Mouse (Mus musculus) forebrain, embryonic 12.5 days (tissue): Measurements from ENCODE around the gene Fbxl18. TPM values are rescaled to one million over a fixed set of nuclear protein-coding genes. Genes with fewer than 3 reads are reported as not detected.
"Not testable (repeated sequence)": the region's sequence is repeated elsewhere in the genome, so short reads cannot be mapped to it uniquely, and the experiment has no call there.

Experiments used
- ATAC-seq: fragments of 200-750 bp; cut with Nextera tagmentation; 2 replicates; pipeline ENCODE4 v1.8.0; 2017; ENCODE audit warnings: moderate TSS enrichment; ENCODE audit not compliant: low FRiP score
- H3K27ac ChIP-seq: fragments of 300-500 bp; sonication (generic); 2 replicates; pipeline ENCODE4 v1.5.1; 2016; ENCODE audit warnings: mild to moderate bottlenecking
- H3K27me3 ChIP-seq: fragments of 300-500 bp; sonication (generic); 2 replicates; pipeline ENCODE4 v1.6.1; 2016; ENCODE audit warnings: mild to moderate bottlenecking
- H3K36me3 ChIP-seq: fragments of 300-500 bp; sonication (generic); replicated peaks from 2 replicates; pipeline ENCODE4 v1.6.1; 2016; ENCODE audit warnings: mild to moderate bottlenecking
- H3K4me1 ChIP-seq: fragments of 300-500 bp; sonication (generic); 2 replicates; pipeline ENCODE4 v1.6.1; 2016
- H3K4me2 ChIP-seq: fragments of 300-500 bp; sonication (generic); 2 replicates; pipeline ENCODE4 v1.6.1; 2016; ENCODE audit warnings: mild to moderate bottlenecking, moderate library complexity
- H3K4me3 ChIP-seq: fragments of 300-500 bp; sonication (generic); replicated peaks from 2 replicates; pipeline ENCODE4 v1.5.1; 2016; ENCODE audit warnings: mild to moderate bottlenecking
- H3K9ac ChIP-seq: fragments of 300-500 bp; sonication (generic); 2 replicates; pipeline ENCODE4 v1.6.1; 2016; ENCODE audit warnings: mild to moderate bottlenecking
- H3K9me3 ChIP-seq: fragments of 300-500 bp; sonication (generic); 2 replicates; pipeline ENCODE4 v1.6.1; 2016
- WGBS: fragments of 180-500 bp; shearing (Covaris S2); methylation state at CpG from one replicate; pipeline ENCODE4 v1.1.7; 2016; 5-methylcytosine and 5-hydroxymethylcytosine counted together
- polyA plus RNA-seq: library from polyadenylated mRNA; unstranded; fragments of >200 nt; fragmentation: Nextera tagmentation; extraction: Ambion mirVana; gene quantifications from 2 replicates; pipeline ENCODE4 v1.2.1, GENCODE M21; 2016

The Fbxl18 gene
- polyA plus RNA-seq, 1 experiment from 2014 or later: 24.6 TPM

DNA sequence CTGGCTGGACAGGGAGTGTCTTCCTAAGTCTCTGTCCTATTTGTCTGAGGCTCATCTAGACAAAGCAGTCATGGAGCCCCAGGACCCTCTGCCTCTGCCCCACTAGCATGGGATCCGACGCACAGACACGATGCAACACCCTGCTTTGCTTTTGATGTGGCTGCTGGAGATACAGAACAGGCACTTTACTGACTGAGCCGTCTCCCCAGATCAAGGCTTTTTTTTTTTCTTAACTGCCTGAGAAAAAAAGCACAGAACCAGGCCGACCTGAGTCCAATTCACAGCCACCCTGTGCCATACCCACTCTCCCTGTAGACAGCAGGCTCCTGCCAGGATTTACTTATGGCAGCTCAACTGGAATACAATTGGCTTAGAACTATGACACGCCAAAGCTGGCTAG is 3.8 kb downstream of the Fbxl18 start:
- Histone ChIP-seq H3K9ac (peak overlapping the region; percentile 4; the same call in 1 of the 2 replicates), H3K9me3 (no peaks in the 10 kb centered on the region), H3K36me3 (peaks cover 10% of the 10 kb centered on the region), H3K27ac (no peak overlapping the region), H3K4me2 (no peak overlapping the region), H3K4me1 (peaks cover 26% of the 10 kb centered on the region), H3K27me3 (no peaks in the 10 kb centered on the region), H3K4me3 (no peak overlapping the region)
- WGBS: 80% methylated on average over 6 of the region's 6 CpGs
- ATAC-seq: no peak

DNA sequence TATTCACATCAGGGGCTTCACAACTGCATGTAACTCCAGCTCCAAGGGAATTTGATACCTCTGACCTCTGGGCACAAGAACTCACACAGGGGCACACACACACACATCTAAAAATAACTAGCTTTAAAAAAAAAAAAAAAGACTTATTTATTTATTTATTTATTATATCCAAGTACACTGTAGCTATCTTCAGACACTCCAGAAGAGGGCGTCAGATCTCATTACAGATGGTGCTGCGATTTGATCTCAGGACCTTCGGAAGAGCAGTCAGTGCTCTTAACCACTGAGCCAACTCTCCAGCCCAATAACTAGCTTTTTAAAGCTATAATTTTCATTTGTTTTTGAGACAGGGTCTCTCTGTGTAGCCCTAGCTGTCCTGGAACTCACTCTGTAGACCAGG is 7.7 kb downstream of the Fbxl18 start:
- ATAC-seq, H3K27ac ChIP-seq, H3K4me1 ChIP-seq, H3K27me3 ChIP-seq, H3K9ac ChIP-seq, H3K4me3 ChIP-seq, H3K4me2 ChIP-seq, H3K9me3 ChIP-seq: not testable (repeated sequence)
- peaks cover 45% of the 10 kb centered on the region for H3K36me3 ChIP-seq
- WGBS: 85% methylated on average over 3 of the region's 3 CpGs

DNA sequence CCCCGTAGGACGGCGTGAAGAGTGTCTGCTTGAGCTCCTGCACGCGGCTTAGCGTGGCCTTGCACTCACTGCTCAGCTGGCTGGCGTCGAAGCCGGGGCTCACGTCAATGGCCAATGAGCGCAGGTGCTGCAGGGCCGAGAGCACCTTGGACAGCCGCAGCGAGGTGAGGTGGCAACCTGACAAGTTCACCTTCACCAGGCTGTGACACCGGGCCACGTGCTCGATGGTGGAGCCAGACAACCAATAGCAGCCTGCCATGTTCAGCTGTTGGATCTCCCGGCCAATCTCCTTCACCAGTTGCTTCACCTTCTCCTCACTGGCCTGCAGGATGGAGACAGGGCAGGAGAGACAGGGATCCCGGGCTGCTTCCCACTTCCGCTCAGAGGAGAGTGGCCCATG is 8.5 kb downstream of the Fbxl18 start:
- Histone ChIP-seq H3K27me3 (no peaks in the 10 kb centered on the region), H3K4me2 (no peak overlapping the region), H3K9me3 (no peaks in the 10 kb centered on the region), H3K9ac (no peak overlapping the region), H3K4me3 (no peak overlapping the region), H3K27ac (no peak overlapping the region), H3K4me1 (peaks cover 2% of the 10 kb centered on the region), H3K36me3 (peaks cover 49% of the 10 kb centered on the region)
- 95% methylated on average over 20 of the region's 20 CpGs for WGBS
- no peak for ATAC-seq

DNA sequence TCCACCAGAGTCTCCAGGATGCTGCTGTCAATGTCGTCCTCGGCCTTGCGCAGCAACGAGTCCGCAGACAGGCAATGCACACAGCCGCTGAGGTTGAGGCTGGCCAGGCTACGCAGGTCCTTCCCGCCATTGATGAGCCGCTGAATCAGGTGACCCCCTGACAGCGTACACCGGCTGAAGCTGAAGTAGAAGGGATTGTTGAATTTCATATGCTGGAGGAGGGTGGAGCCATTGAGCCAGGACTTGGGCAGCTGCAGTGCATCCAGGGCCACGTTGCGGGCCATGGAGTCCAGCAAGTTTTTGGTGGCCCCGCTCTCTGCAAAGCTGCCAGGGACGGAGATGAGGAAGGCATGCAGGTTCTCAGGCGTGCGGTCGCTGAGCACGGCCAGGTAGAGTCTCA is 9.0 kb downstream of the Fbxl18 start:
- peaks cover 52% of the 10 kb centered on the region for H3K36me3 ChIP-seq
- WGBS: 97% methylated on average over 19 of the region's 19 CpGs
- H3K27ac ChIP-seq: no peak overlapping the region
- H3K4me2 ChIP-seq: no peak overlapping the region
- H3K9me3 ChIP-seq: no peaks in the 10 kb centered on the region
- no peak overlapping the region for H3K4me3 ChIP-seq
- H3K4me1 ChIP-seq: peaks cover 8% of the 10 kb centered on the region
- ATAC-seq: no peak
- no peak overlapping the region for H3K9ac ChIP-seq
- H3K27me3 ChIP-seq: no peaks in the 10 kb centered on the region

DNA sequence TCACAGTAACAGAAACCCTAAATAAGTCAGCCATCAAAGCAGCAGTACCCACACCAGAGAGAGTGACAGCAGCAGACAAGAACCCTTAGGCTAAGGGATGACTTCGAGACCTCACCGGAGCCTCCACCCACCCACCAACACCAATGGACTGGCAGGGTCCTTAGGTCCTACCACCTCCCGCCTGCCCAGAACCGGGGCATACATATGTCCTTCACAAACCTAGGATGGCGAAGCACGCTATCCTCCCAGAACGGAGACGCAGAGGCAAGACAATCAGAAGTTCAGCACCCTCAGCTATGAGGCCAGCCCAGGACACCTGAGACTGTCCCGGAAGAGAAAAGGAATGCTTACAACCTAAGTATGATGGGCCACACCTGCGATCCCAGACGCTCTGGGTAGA is 12.8 kb downstream of the Fbxl18 start:
- Histone ChIP-seq H3K9ac (no peak overlapping the region), H3K4me2 (no peak overlapping the region), H3K36me3 (peaks cover 68% of the 10 kb centered on the region), H3K9me3 (no peaks in the 10 kb centered on the region), H3K4me1 (peaks cover 29% of the 10 kb centered on the region), H3K27ac (no peak overlapping the region), H3K27me3 (no peaks in the 10 kb centered on the region), H3K4me3 (no peak overlapping the region)
- ATAC-seq: no peak
- 92% methylated on average over 11 of the region's 11 CpGs for WGBS

DNA sequence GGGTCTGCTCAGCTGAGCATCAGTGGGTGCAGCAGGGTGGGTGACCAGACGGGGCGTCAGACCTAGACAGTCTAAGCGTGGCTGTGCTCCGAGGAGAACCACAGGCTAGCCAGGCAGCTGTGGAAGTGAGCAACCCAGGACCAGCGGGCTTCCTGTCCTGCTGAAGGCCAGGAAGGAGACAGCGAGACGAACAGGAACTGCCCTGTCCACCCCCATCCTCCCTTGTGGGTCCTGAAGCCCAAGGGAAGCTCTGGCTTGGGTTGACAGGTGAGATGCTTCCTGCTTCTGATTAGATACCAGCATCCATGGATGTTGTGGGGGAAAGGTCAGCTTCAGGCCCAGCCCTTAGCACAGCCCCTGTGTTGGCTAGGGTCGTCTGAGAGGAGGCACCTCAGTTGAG is 13.3 kb downstream of the Fbxl18 start:
- peaks cover 67% of the 10 kb centered on the region for H3K36me3 ChIP-seq
- peak overlapping the region; percentile 74 for H3K27ac ChIP-seq
- 82% methylated on average over 8 of the region's 8 CpGs for WGBS

DNA sequence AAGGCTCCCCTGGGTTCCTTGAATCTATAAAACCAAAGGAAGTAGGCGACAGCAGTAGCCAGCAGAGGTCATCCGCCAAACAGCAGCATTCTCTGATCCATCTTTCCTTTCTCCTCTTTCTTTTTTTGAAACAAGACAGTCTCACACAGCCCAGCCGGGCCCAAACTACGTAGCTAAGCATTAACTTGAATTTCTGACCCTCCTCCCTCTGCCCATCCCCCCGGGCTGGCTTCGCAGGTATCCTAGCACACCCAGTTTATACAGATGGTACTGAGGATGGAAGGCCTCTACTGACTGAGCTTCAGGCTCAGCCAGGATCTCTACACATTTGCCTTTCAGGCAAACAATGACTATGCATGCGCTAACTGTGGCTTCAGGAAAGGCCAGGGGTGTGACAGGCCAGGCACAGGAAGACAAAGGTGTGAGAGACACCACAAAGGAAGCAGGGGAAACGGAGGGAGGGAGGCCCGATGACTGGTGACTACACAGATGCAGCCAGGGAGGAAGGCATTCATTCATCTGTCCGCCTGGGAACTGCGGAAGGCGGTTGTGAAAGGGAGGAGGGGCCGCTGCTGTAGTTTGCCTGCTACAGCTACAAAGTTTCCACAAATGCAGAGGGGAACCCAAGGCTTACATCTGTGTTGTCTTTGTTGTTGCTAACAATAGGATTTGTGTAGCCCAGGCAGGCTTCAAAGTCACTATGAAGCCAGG is 14.3 kb downstream of the Fbxl18 start:
- Histone ChIP-seq H3K36me3 (peaks cover 67% of the 10 kb centered on the region), H3K9ac (peak overlapping the region; percentile 33), H3K4me1 (peaks cover 31% of the 10 kb centered on the region), H3K27me3 (no peaks in the 10 kb centered on the region), H3K27ac (peak overlapping the region; percentile 74), H3K9me3 (no peaks in the 10 kb centered on the region), H3K4me2 (0 out of 2 replicates have a peak overlapping the region, but pooled peaks have one; percentile 10), H3K4me3 (no peak overlapping the region)
- 28% methylated on average over 13 of the region's 13 CpGs for WGBS
- ATAC-seq: no peak

More for the DNA sequence above, 13.3 kb downstream of the Fbxl18 start:
- peaks cover 31% of the 10 kb centered on the region for H3K4me1 ChIP-seq
- H3K4me3 ChIP-seq: no peak overlapping the region
- ATAC-seq: no peak
- H3K9ac ChIP-seq: no peak overlapping the region
- no peaks in the 10 kb centered on the region for H3K27me3 ChIP-seq
- no peaks in the 10 kb centered on the region for H3K9me3 ChIP-seq
- no peak overlapping the region for H3K4me2 ChIP-seq

DNA sequence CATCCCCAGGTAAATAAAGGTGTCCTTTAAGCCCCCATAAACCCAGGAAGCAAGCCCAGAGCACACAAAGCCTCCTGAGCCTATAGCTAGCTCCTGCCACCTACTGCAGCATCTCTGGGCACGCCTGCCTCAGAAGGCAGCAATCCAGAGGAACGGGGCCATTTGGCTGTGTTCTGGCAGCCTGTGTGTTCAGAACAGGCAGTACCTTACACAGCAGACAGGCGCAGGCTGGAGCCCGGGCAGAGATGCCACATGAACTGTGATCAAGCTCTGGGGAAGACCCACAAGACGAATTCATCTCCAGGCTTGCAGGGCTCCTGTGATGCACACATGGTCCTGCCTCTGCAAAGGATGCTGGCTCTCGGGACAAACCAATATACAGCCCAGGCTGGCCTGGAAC is 15.0 kb downstream of the Fbxl18 start:
- Histone ChIP-seq H3K4me1 (peaks cover 31% of the 10 kb centered on the region), H3K27ac (peak overlapping the region; percentile 74)

DNA sequence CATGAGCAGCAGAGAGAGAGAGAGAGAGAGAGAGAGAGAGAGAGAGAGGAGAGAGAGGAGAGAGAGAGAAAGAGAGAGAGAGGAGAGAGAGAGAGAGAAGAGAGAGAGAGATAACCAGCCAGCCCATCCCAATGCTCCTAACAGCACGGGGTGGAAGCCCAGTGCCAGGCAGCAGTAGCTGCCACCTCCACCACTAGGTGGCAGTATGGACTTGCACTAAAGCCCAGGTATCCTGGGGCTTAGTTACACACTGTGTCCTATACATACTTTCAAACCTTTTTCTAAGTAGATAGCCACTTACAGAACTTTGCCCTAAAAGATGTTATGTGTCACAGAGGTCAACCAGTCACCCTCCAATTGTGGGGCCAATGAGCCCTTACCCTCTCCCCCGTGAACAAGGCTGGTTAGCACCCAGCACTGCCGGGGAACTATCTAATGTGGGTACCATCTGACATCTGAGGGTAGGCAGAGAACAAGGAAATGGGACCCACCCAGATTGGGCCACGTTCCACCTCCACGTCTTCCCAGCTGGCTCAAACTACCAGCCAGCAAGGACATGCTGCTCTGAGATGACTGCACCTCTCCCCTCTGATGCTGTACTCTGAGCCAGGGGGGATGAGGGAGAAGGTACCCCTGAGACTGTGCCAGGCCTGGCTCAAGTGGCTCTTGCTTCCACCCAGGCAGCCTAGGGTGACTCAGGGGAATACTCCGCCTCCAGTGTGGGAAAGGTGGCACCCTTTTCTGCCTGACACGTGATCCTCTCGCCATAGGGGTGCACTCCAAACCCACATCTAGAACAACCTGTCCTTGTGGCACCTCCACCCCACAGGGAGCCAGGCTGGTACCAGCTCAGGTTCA is 15.7 kb downstream of the Fbxl18 start:
- peak; percentile 70 for ATAC-seq
- peaks cover 67% of the 10 kb centered on the region for H3K36me3 ChIP-seq
- 69% methylated on average over 8 of the region's 8 CpGs for WGBS
- H3K4me1 ChIP-seq: peaks cover 31% of the 10 kb centered on the region
- peak overlapping the region; percentile 74; the same call in 1 of the 2 replicates for H3K27ac ChIP-seq
- no peak overlapping the region for H3K4me3 ChIP-seq
- H3K4me2 ChIP-seq: no peak overlapping the region
- H3K9me3 ChIP-seq: no peaks in the 10 kb centered on the region
- no peaks in the 10 kb centered on the region for H3K27me3 ChIP-seq
- no peak overlapping the region for H3K9ac ChIP-seq

More for the DNA sequence above, 15.0 kb downstream of the Fbxl18 start:
- 0 out of 2 replicates have a peak overlapping the region, but pooled peaks have one; percentile 17 for H3K9ac ChIP-seq
- WGBS: 81% methylated on average over 6 of the region's 6 CpGs
- no peaks in the 10 kb centered on the region for H3K9me3 ChIP-seq
- H3K4me2 ChIP-seq: no peak overlapping the region
- peaks cover 67% of the 10 kb centered on the region for H3K36me3 ChIP-seq
- no peak overlapping the region for H3K4me3 ChIP-seq
- no peak for ATAC-seq
- no peaks in the 10 kb centered on the region for H3K27me3 ChIP-seq

DNA sequence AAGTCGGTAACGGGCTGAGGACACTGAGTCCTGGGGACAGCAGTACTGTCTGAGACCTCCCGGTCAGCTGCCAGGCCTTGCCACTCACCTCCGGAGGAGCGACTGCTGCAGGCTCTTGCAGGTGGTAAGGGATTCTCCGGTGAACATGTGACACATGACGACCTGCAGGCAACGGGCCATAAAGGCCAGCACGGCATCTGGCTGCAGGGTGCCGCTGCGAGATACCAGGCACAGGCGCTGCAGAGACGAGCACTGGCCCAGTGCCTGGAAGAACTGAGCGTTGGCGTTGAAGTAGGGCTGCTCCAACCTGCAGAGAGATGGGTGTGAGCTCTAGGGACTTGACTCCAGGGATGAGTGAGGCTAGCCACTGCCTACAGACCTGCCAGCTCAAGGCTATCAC is 16.7 kb downstream of the Fbxl18 start:
- 93% methylated on average over 15 of the region's 15 CpGs for WGBS
- Histone ChIP-seq H3K27ac (no peak overlapping the region), H3K4me1 (peaks cover 31% of the 10 kb centered on the region), H3K4me2 (no peak overlapping the region), H3K9me3 (no peaks in the 10 kb centered on the region), H3K36me3 (peaks cover 67% of the 10 kb centered on the region), H3K9ac (no peak overlapping the region), H3K4me3 (no peak overlapping the region), H3K27me3 (no peaks in the 10 kb centered on the region)
- ATAC-seq: no peak

DNA sequence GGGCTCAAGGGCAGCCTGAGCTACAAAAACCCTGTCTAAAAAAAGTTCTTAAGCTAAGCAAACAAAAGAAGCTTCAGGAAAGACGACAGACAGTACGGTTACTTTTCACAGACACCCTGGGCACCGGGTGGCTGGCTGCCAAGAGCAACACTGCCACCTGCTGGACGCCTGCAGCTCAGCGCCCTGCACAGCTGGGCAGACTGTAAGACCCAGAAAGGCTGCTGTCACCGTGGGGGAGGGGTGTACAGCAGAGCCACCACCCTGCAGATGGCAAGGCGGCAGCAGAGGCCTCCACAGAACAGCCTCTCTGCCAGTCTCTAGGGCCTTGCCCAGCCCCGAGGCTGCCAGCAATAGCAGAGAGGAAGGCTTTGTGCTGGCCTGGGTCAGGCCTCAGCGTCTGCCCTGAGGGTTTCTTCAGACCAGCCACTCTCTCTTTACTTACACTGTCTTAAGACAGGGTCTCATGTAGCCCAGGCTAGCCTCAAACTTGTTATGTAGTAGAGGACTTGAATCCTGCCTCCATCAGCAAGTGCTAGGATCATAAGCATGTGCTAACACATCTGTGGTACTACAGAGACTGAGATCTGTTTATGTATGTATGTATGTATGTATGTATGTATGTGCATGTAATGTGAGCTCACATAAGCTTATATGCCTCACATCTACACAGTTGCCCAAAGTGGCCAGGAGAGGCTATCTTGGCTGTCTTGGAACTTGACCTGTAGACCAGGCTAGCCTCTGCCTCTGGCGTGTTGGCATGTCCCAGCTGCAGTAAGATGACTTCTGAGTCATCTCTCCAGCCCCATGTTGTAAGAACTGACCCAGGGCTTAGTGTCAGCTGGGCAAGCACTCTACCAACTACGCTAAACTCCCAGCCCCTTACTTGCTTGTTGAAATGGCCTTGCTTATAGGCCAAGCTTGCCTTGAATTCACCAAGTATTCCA is 17.6 kb downstream of the Fbxl18 start:
- H3K27me3 ChIP-seq: no peaks in the 10 kb centered on the region
- peaks cover 67% of the 10 kb centered on the region for H3K36me3 ChIP-seq
- 32% methylated on average over 11 of the region's 11 CpGs for WGBS
- no peaks in the 10 kb centered on the region for H3K9me3 ChIP-seq
- no peak overlapping the region for H3K9ac ChIP-seq
- H3K4me1 ChIP-seq: peaks cover 31% of the 10 kb centered on the region
- H3K27ac ChIP-seq: peak overlapping the region; percentile 53
- ATAC-seq: peak; percentile 80
- no peak overlapping the region for H3K4me2 ChIP-seq
- H3K4me3 ChIP-seq: no peak overlapping the region

DNA sequence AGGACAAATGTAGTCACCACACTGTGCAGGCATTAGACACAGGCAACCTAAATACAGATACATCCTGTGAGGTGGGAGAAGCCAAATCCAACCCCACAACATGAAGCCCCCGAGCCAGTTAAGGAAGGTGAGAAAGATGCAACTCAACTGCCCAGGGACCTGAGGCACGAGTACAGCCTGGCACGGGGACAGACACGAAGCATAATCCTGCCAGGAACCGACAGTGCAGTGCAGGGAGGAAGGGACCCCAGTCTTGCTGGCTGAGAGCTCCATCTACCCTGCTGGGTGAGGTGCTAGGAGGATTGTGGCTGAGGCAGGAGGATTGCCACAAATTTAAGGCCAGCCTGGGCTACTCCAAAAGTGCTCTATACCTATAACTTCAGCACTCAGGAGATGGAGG is 18.3 kb downstream of the Fbxl18 start:
- Histone ChIP-seq H3K27ac (peak overlapping the region; percentile 53), H3K9me3 (no peaks in the 10 kb centered on the region), H3K4me3 (no peak overlapping the region), H3K4me1 (peaks cover 31% of the 10 kb centered on the region), H3K36me3 (peaks cover 71% of the 10 kb centered on the region), H3K9ac (no peak overlapping the region), H3K4me2 (no peak overlapping the region), H3K27me3 (no peaks in the 10 kb centered on the region)
- WGBS: 92% methylated on average over 5 of the region's 5 CpGs
- no peak for ATAC-seq
